Mouse (Mus musculus): ENCODE measurements around the gene Kcnk10.

- TF ChIP-seq CTCF (IDR thresholded peaks at IDR 0.05; ENCODE audit: borderline replicate concordance, insufficient read depth, low read depth, low read length) (no peak), POLR2A (IDR thresholded peaks at IDR 0.05; ENCODE audit: borderline replicate concordance, insufficient read depth, low read length) (no peak)
Observed at GRCm38 (mm10) chr12:98619496-98619895, 41.4 kb upstream of the Kcnk10 start.
